Mouse (Mus musculus) cerebellum, adult 9-10 months (tissue): ENCODE results near the gene Cybrd1.

ENCODE experiments used
- DNase-seq: peaks from one replicate; pipeline ENCODE4 v3.0.0; 2022

The Cybrd1 gene

GRCm38 (mm10) chr2:71176329-71177249 lies 58.9 kb downstream of the Cybrd1 start:
- no peak for DNase-seq

GRCm38 (mm10) chr2:71177250-71177615 lies 59.5 kb downstream of the Cybrd1 start:
- DNase-seq: no peak

GRCm38 (mm10) chr2:71177760-71178159 lies 60.0 kb downstream of the Cybrd1 start:
- DNase-seq: no peak

- no peak for DNase-seq
These were observed 62.0 kb downstream of the Cybrd1 start for GRCm38 (mm10) chr2:71179716-71180115.

DNA sequence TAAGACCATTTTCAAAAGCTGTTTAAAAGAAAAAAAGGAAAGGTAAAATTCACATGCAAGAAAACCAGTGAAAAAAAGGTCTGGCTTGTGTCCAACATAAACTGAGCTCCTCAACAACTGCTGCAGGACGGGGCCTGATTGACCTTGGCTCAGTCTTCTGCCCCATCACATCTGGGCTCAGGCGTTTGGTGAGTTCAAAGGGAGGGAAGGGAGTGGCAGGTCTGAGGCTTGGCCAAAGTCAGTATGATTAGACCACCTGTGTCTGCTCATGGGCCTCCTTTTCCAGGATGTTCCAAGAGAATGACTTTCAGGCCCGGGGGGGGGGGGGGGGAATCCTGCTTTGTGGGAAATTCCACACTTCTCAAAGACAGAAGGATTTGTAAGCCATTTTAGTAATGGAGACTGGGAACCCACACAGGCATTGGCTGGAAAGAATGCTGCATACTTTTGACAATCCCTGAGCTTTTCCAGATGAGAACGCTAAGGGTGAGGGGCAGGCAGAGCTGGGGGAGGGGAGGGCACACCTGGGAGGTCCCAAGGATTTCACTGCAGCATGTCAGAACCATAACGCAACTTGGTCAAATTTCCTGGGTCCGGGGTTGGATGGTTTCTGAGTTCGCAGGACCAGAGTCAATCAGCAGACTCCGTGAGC lies 63.0 kb downstream of the Cybrd1 start:
- no peak for DNase-seq

DNA sequence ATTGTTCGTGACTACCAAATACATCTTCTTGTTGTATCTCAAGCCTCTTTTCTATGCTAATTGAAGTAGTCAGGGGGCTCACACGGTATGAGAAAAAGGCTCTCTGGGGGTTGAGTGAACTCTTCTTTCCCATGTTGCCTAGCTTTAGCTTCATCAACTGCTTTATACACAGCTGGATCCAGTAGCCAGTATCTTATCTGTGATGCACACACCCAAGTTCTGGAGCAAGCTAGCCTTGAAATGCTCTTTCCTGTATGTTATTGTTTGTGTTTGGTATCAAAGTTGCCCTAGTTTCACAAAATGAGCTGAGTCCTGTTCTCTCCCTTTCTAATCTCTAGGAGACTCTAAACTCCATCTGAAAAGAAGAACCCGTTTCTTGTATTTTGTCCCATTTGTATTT lies 70.2 kb downstream of the Cybrd1 start:
- DNase-seq: no peak

DNA sequence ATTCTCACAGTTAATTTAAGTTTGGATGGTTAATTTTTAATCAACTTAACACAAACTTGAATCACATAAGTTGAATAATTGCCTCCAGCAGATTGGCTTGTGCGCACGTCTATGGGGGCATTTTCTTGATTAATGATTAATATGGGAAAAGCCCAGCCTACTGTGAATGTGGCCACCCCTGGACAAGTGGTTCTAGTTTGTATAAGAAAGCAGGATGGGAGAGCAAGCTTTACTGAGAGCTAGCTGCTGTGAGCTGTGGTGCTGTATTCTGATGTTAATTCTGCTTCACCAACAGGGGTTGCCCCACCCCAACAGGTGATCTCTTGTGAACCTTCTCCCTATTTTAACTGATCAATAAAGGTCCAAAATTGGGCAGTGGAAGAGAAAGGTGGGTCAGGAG lies 71.1 kb downstream of the Cybrd1 start:
- DNase-seq: no peak

DNA sequence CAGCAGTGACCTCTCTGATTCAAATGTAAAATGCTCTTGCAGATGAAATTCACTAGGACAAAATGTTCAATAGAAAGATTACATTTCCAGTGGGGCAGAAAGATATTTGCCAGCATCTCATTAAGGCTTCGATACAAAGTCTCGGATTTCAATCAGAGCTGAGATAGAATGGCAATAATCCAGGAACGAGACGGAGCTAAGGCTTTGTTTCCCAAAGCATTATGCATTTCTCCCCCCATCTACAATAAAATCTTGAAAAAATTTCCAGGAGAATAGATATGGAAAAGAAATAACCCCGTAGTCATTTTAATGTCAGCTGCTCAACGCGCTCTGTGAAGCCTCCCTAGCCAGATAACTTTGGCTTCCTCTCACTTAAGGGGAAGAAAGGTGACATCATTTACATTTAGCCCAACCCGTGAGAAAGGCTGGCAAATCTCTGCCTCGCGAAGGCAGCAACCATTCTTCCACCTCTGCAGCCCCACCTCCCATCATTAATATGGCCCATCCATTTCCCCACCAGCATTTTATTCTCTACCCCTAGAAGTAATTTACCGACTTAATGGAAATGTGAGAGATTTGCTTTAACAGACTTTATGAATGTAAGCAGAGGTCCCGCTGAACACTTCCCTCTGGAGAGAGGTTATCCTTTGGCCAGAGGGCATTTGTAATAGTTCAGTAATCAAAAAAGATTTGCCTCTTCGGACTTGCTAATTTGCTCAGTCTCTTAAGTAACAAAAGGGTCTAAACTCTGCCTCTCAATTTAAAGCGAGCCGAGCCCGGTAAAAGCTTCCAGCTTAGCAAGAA lies 73.9 kb downstream of the Cybrd1 start:
- no peak for DNase-seq

- DNase-seq: no peak
These were observed 74.6 kb downstream of the Cybrd1 start for GRCm38 (mm10) chr2:71192195-71192807.
